Comparison of ENCODE assay signal across 9 mouse cellular contexts in the genomic region with DNA sequence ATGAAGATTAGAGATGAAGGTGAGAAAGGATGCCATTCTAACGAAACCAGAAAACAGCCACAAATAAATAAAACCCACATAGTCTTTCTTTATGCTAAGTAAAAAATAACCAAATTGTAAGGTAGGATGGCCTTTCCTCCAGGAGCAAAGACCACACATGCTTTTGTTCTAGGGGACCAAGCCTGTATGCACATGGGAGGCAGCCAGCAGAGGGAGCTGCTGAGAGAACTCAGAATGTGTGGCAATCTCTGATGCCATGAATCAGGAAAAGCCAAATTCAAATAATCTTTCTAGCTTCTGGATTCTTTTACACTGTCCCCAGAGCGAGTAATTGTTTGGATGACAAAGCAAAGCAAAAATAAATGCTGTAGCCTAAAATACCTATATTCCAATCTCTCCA.
DNase-seq lines count a peak whose midpoint lies in the region; ATAC-seq and TF ChIP-seq lines count a peak whose summit lies in the region.
"Had no signal": no experiment of that assay in that cellular context is flagged by ENCODE, and none has a peak within 500 bp of the region (broad histone marks: within the 10 kb centered on the region; RNA-seq: fewer than 3 reads in every experiment).

No protein-coding gene starts in this region.

- H3K27me3 ChIP-seq in kidney, embryonic 14.5 days (ENCODE audit: control insufficient read depth, insufficient read depth, low read length) = no peaks in the 10 kb centered on the region
- no peaks in the 10 kb centered on the region for H3K27me3 ChIP-seq in C2C12 (ENCODE audit: control insufficient read depth, insufficient read depth, insufficient read length)
- H3K27me3 ChIP-seq: heart, embryonic 15.5 days had no signal

- TF ChIP-seq POLR2A in cortical plate, adult 2 months (IDR thresholded peaks at IDR 0.05; ENCODE audit: extremely low read depth, insufficient read depth, low read length) = no peak

- ATAC-seq in kidney, embryonic 14.5 days (ENCODE audit: low FRiP score, low TSS enrichment) = no peak

- H3K4me1 ChIP-seq in kidney, embryonic 14.5 days (ENCODE audit: control insufficient read depth, insufficient read depth, low read length) = no peaks in the 10 kb centered on the region
- H3K4me1 ChIP-seq in ES-E14 (ENCODE audit: control insufficient read depth in 2 of 2, insufficient read depth in 2 of 2, low read length in 2 of 2, poor library complexity in 1 of 2) = no peaks in the 10 kb centered on the region
- H3K4me1 ChIP-seq in cortical plate, adult 2 months (ENCODE audit: control insufficient read depth, insufficient read depth, low read length) = no peaks in the 10 kb centered on the region

- no peaks in the 10 kb centered on the region for H3K9me3 ChIP-seq in kidney, embryonic 14.5 days (ENCODE audit: control insufficient read depth, low read length)
- H3K9me3 ChIP-seq in ES-E14 (ENCODE audit: control insufficient read depth, insufficient read depth, low read depth, low read length) = no peaks in the 10 kb centered on the region
- H3K9me3 ChIP-seq: heart, embryonic 15.5 days had no signal

- in situ Hi-C loops in ES-E14 (cut with MboI; ENCODE audit: low sequenced_read_pairs in 2 of 2, unreplicated experiment in 2 of 2) = no loop called here

- TF ChIP-seq CTCF in C2C12 (IDR thresholded peaks at IDR 0.05; ENCODE audit: control insufficient read depth, insufficient read depth, insufficient read length) = no peak
- peak; percentile 70 for TF ChIP-seq CTCF in cortical plate, adult 2 months (IDR thresholded peaks at IDR 0.05; ENCODE audit: extremely low read depth, insufficient read depth, low read length)

- H3K79me2 ChIP-seq in C2C12 (ENCODE audit: control insufficient read depth, insufficient read depth) = no peaks in the 10 kb centered on the region

- H3K4me2 ChIP-seq in kidney, embryonic 14.5 days (replicated peaks; ENCODE audit: low read depth, low read length) = no peak overlapping the region
- H3K4me2 ChIP-seq: heart, embryonic 15.5 days had no signal

- 50% methylated on average over 2 of the region's 2 CpGs for WGBS in kidney, embryonic 14.5 days

- H3ac ChIP-seq in C2C12 (ENCODE audit: control insufficient read depth, insufficient read length, low read depth) = no peak overlapping the region

- no peaks in the 10 kb centered on the region for H3K79me3 ChIP-seq in C2C12 (ENCODE audit: low read depth)

- no peak overlapping the region for H3K4me3 ChIP-seq in kidney, embryonic 14.5 days (ENCODE audit: low read length)
- no peak overlapping the region for H3K4me3 ChIP-seq in C2C12 (ENCODE audit: insufficient read depth, poor library complexity, severe bottlenecking)
- H3K4me3 ChIP-seq in ES-E14 (ENCODE audit: insufficient read depth in 1 of 2, low read depth in 1 of 2, low read length in 2 of 2, poor library complexity in 1 of 2, severe bottlenecking in 1 of 2) = no peak overlapping the region
- H3K4me3 ChIP-seq in cortical plate, adult 2 months (ENCODE audit: insufficient read depth, low read length) = no peak overlapping the region
- H3K4me3 ChIP-seq: heart, embryonic 15.5 days; myocyte had no signal

- no peak overlapping the region for H3K9ac ChIP-seq in kidney, embryonic 14.5 days (ENCODE audit: low read depth, low read length)
- H3K9ac ChIP-seq in ES-E14 (ENCODE audit: insufficient read depth, low read depth, low read length, poor library complexity, severe bottlenecking) = no peak overlapping the region
- H3K9ac ChIP-seq: heart, embryonic 15.5 days had no signal

- no peak overlapping the region for H3K27ac ChIP-seq in kidney, embryonic 14.5 days (ENCODE audit: low read depth, low read length)
- no peak overlapping the region for H3K27ac ChIP-seq in ES-E14 (ENCODE audit: insufficient read depth, low read depth, low read length, poor library complexity, severe bottlenecking)
- H3K27ac ChIP-seq in cortical plate, adult 2 months (ENCODE audit: insufficient read depth, low read length) = no peak overlapping the region
- H3K27ac ChIP-seq: heart, embryonic 15.5 days had no signal

- peak; percentile 30 for DNase-seq in kidney, adult 18-20 months
- DNase-seq in ES-E14 (ENCODE audit: low read depth, low spot score) = peak; percentile 36
- peak; percentile 18 to 72 for DNase-seq in layer of hippocampus, postnatal 25 days (ENCODE audit: extremely low spot score in 1 of 2, low spot score in 1 of 2)
- peak; percentile 32 for DNase-seq in retina, postnatal 7 days (ENCODE audit: low read depth, low spot score)

- no peaks in the 10 kb centered on the region for H3K36me3 ChIP-seq in kidney, embryonic 14.5 days (ENCODE audit: control insufficient read depth, insufficient read depth, low read length)
- H3K36me3 ChIP-seq in C2C12 (ENCODE audit: control insufficient read depth, insufficient read depth) = no peaks in the 10 kb centered on the region
- H3K36me3 ChIP-seq in ES-E14 (ENCODE audit: control insufficient read depth, insufficient read depth, low read length, poor library complexity, severe bottlenecking) = no peaks in the 10 kb centered on the region
- H3K36me3 ChIP-seq: heart, embryonic 15.5 days had no signal

TF ChIP-seq in C2C12, 6 proteins besides CTCF, POLR2A, EP300 and RAD21:
- TF ChIP-seq MYOG (IDR thresholded peaks at IDR 0.05; ENCODE audit: control insufficient read depth, extremely low read depth, insufficient read length) = no peak
- TF ChIP-seq CEBPB (IDR thresholded peaks at IDR 0.05; ENCODE audit: low read depth) = peak; percentile 10

TF ChIP-seq in ES-E14, 5 proteins besides CTCF, POLR2A, EP300 and RAD21:
- TF ChIP-seq CHD2 (IDR thresholded peaks at IDR 0.05; ENCODE audit: low read depth, low read length) = no peak
- 0 out of 2 replicates have a peak, but pooled peaks have one; percentile 27 for TF ChIP-seq ZC3H11A (IDR thresholded peaks at IDR 0.05; ENCODE audit: borderline replicate concordance, low read depth, low read length)
- no peak for TF ChIP-seq ZNF384 (IDR thresholded peaks at IDR 0.05; ENCODE audit: low read depth, low read length)
- no peak for TF ChIP-seq HCFC1 (IDR thresholded peaks at IDR 0.05; ENCODE audit: borderline replicate concordance, insufficient read depth, low read length)
- no peak for TF ChIP-seq MAFK (IDR thresholded peaks at IDR 0.05; ENCODE audit: insufficient read depth, low read depth, low read length)
